Mouse (Mus musculus) layer of hippocampus, adult 8-10 months (tissue): ENCODE data around the gene Atp6v0e2. TPM values are rescaled to one million over a fixed set of nuclear protein-coding genes. Genes with fewer than 3 reads are reported as not detected.

Source experiments
- DNase-seq, 2 experiments: peaks; one replicate each; pipeline ENCODE4 v3.0.0; 2022; ENCODE audit warnings: low spot score in 2 of 2
- total RNA-seq, 4 experiments: library from RNA; stranded (reverse); gene quantifications; 2 replicates each; pipeline ENCODE4 v1.2.4; 2022

Atp6v0e2 gene
- total RNA-seq, 4 experiments from 2014 or later = 402 to 444 (median 420) TPM

DNA sequence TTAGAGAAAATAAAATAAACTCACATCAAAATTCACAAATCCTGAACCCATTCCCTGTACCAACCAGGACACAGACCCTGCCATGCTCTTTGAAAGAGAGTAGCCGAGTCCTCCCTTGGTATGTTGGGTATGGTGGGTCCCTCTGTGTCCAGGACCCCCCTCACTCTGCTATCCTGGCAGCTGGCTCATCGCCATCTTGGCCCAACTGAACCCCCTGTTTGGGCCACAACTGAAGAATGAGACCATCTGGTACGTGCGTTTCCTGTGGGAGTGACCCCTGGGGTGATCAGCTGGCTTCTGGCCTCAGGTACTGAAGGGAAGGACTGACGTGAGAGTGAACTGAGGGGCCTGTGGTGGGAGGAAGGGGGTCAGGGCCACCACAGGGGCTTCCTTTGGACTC, 2.4 kb downstream of the Atp6v0e2 start:
- DNase-seq = no peak

DNA sequence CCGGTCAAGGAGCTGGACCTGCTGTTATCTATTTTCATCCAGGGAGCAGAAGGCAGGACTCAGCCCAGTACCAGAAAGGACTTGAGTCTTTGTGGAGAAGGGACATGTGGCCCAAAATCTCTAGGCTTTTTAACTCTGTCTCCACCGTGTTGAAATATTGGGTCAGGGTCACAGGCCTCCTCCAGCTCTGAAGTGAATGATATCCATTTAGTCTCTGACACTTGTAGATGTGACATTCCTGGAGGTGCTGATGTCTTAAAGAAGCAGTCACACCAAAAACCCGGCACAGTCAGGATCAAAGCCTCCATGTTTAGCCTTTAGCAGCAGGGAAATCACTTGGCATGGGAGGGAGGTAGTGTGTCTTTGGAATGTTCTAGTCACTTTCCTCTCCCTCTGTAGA, 3.3 kb downstream of the Atp6v0e2 start:
- DNase-seq = no peak

DNA sequence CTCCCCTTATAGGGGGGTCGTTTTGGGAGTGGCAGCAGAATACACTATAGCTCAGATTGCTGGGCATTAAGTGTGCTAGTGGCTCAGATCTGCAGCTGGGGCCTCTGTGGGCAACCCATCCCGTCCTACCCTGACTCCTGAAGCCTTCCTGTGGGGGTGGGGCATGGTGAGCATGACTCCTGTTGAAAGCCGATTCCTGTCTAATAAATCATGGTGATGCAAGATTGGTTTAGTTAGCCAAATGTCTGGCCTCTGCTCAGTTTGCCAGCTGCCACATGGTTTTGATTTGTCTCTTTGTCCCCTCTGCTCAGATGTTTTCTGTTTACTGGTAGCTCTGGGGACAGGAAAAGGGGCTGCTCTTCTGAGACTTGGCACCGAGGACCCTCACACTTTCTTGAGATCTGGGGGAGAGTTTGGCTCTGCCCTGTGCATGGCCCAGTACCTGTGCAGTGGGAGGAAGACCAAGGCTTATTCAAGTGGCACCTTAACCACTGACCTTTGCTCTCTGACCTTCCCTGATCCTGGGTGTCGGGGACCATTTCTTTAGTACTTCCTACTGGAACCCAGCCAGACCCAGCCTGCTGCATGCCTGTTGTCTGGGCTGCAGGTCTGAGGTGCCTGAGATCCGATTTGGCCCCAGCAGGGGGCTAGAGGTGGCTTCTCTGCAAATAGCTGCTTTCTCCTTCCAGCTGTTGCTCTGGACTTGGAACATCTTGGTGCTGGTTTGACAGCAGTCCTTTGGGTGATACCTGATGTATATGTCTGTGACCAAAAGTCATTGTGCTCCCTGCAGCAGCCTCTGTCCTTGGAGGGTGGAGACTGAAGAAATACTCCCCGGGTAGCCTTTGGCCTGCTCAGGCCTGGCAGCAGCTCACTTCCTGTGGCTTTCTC, 4.4 kb downstream of the Atp6v0e2 start:
- no peak for DNase-seq

DNA sequence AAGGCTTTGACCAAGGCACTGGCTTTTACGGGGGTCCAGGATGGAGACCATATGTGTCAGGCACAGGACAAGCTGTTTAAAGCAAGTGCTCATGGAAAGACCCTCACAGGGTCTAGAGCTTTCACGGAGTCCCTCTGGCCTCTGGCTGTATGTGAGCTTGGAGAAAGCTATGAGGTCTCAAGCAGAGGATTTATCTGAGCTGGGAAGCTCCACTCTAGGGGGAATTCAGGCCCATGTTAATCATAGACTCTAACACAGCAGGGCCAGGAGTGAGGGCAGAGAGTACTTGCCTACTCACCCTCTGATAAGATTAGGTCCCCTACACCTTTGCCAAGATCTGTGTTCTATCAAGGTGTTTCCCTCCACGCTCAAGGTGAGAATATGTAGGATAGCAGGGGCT, 5.2 kb downstream of the Atp6v0e2 start:
- DNase-seq = no peak

DNA sequence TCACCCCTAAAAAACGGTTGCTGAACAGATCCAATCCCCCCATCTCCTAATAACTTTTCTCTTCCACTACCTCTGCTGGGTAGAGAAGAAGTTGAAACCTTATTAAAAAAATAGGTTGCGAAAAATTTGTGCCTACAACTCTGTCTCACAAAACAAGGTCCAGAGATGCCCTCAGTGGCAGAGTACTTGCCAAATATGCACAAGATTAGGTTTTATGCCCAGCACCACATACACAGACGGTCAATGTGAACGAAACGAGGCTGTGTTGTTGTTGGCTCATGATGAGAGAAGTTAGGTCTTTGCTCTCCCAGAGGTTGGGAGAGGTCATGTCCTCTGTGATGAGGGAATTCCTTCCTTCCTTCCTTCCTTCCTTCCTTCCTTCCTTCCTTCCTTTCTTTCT, 7.8 kb downstream of the Atp6v0e2 start:
- no peak for DNase-seq

DNA sequence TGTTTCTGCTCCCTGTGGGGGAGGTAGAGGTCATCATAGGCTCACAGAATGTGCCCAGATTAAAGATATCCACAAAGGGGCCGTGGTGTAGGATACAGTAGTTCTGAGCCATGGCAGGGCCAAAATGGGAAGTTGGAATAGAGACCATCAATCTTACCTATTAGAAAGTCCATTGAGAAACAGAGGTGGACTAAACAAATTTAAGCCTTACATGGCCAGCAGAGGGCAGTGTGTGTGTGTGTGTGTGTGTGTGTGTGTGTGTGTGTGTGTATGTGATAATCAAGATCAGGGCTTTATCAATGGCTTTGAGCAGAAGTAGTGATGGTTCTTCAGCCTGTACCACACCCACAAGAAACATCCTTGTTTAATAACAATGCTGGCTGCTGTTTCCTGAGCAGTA, 8.9 kb downstream of the Atp6v0e2 start:
- no peak for DNase-seq

DNA sequence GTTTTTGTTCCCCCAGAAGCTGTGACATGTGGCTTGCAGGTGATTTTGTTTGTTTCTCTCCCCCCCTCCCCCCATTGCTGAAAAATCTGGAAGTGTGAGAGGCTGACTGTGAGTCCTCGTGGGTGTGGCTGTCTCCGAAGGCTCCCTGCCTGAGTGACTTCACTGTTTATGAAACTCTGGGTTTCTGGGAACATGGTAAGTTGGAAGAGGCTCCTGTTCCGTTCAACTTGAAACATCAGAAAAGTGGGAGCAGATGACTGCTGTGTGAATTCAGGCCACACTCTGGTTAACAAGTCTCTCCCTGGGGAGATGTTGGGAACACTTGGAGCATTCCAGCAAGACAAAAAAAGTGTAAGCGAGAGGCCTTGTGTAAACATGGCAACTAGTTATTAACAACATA, 9.4 kb downstream of the Atp6v0e2 start:
- DNase-seq = no peak

DNA sequence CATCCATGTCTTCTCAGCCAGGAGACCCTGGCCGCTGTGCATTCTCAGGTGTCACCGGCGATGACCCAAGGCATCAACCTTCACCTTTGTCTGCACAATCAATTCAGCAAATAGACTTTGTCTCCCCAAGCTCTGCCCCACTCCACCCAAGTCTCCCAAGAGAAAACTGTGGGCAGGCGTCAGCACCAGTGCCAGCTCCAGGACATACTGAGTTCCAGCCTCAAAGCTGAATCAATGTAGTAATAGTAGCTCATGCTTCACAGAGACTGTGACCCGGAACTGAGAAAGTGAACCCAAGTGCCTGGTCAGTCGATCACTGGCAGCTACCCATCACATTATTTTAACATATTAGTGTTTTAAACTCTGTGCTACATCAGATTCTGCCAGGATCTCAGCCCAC, 10.9 kb downstream of the Atp6v0e2 start:
- no peak for DNase-seq

DNA sequence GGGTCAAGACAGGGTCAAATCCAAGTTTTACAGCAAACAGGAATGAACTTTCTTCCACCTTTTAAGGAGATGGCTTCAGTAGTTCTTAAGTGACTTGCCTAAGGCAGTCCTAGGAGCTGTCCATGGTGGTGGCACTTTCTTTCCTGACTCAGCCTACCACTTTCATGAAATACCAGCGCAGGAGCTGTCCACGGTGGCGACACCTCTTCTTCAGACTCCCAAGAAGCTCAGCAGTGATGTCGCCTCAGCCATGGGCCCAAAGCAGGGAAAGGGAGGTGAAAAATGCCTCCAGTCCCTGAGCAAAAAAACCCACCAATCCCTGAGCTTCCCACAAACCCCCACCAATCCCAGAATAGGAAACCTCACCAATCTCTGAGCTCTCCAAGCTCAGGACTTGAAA, 15.5 kb downstream of the Atp6v0e2 start:
- DNase-seq = no peak

DNA sequence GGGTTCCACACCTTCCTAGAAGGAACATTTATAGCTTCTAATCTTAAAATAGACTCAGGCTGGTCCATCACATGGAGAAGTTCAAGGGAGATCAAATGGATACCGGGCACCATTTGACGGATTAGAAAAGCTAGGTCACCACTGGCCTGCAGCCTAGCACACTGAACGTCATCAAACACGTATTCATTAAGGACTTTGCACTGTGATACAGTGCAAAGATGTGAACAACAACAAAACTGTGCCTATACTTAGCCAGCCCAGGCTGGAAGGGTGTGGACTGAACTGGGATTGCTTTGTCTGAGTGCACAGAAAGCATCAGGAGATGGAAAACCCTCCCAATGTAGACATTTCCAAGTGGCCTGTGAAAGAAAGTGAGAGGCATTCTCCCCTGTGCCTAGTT, 16.4 kb downstream of the Atp6v0e2 start:
- DNase-seq = no peak

DNA sequence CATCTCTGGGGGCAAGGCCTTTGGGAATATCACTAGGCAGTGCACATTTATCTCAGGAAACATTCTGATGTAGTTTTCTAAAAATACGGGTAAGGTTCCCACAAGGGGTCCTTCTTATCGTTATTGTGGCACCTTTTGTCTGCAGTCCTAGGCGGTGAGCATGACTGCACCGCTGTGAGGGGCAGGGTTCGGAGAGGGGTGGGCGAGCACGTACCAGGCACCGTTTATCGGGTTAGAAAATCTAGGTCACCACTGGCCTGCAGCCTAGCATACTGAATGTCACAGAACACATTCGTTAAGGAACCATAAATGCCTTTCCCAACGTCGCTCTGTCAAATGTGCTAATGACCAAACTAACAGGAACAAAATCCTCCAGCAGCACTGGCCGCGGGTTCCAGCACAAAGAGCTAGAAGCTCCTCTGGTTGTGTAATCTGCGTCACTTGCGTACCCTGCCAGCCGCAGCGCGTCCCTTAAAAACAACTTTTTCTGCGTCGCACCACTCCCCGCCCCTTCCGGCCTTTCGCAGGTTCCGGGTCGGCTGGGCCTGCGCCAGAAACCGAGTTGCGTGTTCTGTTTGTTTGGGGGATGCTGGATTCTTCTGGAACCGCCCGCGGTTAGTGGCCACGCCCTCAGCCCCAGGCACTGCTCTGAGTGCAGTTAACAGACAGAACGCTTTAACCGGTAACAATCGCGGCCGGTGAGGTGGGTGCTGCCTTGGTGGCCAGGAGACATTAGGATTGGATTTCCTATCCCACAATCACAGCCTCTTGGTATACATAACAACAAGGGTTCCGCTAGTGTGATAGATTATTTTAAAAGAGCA, 17.1 kb downstream of the Atp6v0e2 start, which contains the start of gene Lrrc61:
Lrrc61 (plus strand) TSS at position 517 of the 824 bp plus-strand sequence.
- DNase-seq = peak; percentile 96 to 98

DNA sequence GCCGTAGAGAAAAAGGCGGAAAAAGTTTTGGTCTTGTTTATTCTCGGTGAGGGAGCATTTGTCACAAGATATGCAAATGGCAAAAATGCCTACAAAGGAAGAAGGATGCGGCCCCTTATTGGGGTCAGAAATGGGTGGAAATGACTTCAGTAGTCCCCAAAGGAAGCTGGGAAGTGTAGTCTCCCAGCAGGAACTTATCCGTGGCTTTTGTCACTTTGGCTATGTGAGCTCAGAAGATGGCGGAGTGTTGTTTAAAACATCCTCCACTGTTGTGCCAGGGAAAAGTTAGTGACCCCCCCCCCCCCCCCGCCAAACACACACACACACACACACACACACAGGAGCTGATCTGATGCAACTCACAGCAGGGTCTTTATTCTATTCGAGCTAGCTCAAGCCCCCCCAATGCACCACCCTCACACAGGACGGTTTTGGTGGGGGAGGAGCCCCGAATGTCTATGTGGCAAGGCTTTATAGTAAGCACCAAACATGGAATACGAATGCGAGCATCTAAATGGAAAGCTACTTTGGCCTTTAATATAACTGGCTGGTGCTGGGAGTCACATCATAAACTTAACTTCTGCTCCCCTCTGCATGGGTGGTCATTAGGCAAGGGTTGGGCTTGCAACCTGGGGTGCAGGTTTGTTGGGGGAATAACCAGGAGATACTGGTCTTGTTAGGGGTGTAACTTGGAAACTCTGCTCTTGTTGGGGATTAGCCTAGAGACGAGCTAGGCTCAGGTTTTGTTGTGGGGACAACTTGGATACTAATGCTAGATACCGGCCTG, 17.9 kb downstream of the Atp6v0e2 start:
- peak; percentile 65 to 78 for DNase-seq

DNA sequence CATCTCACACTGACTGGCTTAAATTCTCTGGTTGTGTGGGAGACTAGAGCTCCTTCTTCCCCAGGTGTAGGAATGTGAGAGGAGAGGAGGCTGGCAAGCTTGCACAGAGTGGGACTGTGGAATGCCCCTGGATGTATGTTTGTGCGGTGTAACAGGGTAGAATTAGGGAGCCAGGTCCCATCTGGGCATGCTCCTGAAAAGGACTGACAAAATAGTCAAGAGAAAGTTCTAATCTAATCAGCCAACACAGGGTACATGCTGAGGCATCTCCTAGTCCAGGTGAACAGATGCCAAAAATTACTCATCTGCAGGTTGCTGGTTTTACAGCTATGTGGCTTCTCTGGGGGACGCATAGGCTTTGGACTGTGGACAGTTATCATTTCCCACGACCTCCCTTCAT, 18.5 kb downstream of the Atp6v0e2 start:
- DNase-seq = no peak

DNA sequence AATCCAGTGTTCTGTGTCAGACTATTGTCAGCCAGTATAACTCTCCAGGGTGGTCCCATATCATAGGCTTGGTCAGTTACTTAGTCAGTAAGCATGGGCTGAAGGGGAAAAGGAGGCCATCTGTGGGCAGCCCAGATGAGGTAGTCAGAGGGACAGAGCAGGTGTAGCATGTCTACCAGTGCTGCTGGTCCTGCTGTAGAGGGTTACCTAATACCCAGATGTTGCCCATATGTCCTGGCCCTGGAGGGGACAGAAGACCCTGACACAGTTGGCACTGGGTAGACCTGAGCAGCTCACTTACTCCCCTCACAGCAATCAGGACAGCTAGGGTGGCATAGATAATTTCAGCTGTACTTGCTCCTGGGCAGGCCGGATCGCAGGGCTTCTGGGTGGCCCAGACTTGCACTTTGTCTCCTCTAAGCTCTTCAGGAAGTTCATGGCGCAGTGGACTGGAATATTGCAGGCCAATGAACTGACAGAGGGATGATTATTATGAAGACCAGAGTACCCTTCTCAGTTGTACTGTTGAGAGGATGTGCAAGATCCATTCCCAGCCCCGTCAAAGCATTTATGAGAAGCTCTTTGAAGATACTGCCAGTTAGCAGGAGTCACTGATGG, 28.4 kb downstream of the Atp6v0e2 start:
- DNase-seq = no peak

DNA sequence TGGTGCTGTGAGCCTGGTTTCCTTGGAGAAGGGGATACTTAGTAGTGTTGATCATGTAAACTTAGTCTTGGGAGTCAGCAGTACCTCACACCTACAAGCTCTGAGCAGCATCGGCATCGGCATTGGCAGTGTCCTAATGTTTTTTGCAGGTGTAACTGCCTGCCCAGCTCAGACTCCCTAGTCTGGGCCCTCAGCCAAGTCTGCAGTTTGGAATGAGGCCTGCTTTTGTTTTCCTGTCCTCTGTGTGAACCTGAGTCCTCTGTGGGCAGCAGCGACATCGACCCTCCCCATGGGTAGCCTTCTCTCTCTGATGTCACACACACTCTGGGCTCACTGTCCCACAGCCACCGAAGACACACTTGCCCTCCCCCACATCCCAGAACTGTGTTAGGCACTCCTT, 28.9 kb downstream of the Atp6v0e2 start:
- DNase-seq = no peak

DNA sequence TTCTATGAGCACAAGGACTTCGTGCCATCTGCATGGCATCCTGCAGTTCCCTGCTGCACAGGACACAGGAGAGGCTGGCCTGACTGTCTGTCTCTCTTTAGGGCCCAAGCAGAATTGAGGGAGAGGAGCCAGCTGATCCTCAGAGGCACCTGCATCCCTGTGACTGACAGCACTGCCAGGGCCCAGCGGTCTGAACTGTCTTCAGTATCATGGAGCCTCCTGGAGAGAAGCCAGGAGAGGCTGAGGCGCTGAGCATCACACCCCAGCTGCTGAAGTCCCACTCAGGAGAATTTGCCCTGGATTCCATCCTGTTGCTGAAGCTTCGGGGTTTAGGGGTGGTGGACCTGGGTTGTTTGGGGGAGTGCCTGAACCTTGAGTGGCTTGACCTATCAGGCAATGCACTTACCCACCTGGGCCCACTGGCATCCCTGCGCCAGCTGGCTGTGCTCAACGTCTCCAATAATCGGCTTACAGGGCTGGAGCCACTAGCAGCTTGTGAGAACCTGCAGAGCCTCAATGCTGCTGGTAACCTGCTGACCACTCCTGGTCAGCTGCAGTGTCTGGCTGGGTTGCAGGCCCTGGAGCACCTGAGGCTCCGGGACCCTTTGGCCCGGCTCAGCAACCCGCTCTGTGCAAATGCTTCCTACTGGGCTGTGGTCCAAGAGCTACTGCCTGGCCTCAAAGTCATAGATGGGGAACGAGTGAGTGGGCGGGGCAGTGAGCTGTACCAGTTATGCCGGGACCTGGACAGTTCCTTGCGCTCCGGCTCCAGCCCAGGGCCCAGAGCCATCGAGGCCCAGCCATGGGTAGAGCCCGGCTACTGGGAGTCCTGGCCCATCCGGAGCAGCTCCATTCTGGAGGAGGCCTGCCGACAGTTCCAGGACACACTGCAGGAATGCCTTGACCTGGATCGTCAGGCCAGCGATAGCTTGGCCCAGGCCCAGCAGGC, 30.9 kb downstream of the Atp6v0e2 start:
- no peak for DNase-seq

DNA sequence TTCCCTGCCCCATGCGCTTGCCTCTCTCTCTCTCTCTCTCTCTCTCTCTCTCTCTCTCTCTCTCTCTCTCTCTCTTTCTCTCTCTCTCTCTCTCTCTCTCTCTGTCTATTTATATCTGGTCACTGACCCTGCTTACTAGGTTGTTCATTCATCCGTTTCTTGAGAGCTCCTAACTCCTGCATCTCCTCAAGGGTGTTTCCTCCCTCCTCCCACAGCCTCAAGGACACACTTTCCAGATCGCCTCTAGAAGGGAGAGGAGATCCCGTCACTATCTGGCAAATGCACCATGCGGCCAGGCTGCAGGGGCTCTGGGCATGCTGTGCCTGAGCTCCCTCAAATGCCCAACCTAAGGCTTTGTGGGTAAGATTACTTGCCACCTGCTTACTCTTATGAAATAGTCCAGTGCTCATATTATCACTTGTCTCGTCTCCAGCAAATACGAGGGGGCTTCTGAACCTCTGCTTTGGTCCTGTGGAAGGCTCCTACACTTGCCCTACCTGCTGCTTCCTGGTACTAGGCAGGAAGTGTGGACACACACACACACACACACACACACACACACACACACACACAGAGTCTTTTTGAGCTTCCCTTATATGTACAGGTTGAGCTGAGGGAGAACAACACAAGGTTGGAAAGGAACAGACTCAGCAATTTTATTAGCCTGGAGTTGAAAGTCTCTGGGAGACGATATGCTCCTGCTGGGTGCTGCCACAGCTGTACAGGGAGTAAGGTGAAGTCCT, 31.8 kb downstream of the Atp6v0e2 start:
- DNase-seq = no peak

DNA sequence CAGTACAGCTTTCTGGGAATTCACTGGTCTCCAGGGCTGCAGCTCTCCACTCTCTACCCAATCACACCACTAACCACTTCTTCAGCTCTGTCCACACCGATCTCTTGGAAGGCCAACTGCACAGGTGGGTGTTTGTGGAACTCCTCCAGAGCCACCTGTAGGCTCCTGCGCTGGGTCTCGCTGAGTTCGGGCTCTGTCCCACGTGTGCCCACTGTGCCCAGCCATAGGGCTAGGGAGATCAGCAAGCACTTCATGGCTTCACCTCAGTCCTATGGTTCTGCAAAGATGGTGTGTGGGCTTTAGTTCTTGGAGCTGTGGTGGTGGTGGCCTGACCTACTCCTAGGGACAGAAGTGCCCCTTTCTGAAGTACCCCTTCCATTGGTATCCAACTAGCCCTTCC, 34.6 kb downstream of the Atp6v0e2 start:
- DNase-seq = no peak

DNA sequence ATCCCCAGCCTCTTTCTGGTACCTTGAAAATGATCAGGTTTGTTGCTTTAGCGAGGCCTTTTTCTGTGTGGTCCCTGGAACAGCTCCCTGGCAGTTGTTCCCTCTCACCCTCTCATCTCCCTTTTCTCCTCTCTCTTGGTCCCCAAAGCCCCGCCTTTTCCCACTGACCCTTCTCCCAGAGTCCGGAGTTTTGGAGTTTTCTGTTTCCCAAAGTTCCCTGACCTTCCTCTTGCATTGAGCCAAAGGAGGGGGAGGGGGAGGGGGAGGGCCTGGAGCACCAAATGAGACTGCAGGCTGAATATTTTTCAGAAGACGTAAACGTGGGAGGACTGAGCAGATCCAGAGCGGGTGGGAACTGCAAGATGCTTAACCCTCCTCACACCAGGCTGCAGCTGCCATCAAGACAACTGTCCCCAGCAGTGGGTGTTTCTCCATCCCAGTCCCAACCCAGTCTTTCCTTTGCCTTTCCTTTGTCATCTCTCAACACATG, 35.2 kb downstream of the Atp6v0e2 start, which contains the start of gene Rarres2:
Rarres2 (minus strand) TSS at position 218 of the 490 bp plus-strand sequence.
- DNase-seq = no peak
